Mouse (Mus musculus) C2C12 (cell line): ENCODE measurements around the gene C87436.

Experiments used
- CTCF ChIP-seq: IDR thresholded peaks from one replicate; pipeline ENCODE4 v1.5.1; 2011; ENCODE audit not compliant: control insufficient read depth, insufficient read depth, insufficient read length
- USF1 ChIP-seq: IDR thresholded peaks from one replicate; pipeline ENCODE4 v1.6.1; 2011; ENCODE audit warnings: low read depth, mild to moderate bottlenecking, control low read depth, moderate library complexity

DNA sequence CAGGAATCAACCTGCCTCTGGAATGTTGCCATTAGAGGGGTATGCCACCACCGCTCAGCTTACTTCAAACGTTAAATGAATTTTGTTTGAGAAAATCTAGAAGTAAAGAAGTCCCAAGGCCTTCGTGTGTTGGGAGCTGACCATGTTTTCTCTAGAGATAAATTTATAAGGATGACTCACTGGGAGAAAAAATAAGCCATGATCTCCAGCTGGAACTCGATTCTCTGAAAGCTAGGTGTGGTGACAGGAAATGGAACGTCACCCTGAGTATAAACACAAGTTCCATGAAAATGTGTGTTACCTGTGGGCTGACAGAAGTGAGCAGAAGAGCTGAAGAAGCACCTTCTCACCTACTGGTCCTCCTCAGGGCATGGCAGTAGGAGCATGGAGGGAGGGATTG, 38.8 kb downstream of the C87436 start:
- TF ChIP-seq CTCF (no peak), USF1 (no peak)
